Mouse (Mus musculus): Measurements from ENCODE around the gene Cdh23.

The Cdh23 gene

DNA sequence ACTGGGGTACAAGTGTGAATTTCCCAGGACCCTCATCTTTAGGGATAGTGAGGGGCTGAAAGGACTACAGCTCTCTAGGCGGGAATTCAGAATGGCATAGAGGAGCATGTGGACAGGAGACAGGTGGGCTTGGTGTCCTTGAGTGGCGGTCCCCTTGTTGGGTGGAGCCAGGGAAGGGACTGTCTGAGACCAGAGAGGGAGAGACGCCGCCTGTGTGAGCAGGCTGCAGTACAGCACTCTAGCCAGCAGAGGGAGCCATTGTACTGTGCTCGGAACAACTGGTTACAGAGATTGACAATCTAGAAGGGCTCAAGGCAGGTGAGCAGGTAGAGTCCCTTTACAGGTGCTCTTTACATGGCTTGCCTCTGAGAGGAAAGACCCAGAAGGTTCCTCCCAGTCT, 288.5 kb downstream of the Cdh23 start:
- no peak for DNase-seq (ENCODE audit: extremely low read depth, low read depth, low spot score)

- DNase-seq (ENCODE audit: extremely low read depth, low read depth, low spot score): no peak
These were observed 290.7 kb downstream of the Cdh23 start for GRCm38 (mm10) chr10:60405460-60406177.

DNA sequence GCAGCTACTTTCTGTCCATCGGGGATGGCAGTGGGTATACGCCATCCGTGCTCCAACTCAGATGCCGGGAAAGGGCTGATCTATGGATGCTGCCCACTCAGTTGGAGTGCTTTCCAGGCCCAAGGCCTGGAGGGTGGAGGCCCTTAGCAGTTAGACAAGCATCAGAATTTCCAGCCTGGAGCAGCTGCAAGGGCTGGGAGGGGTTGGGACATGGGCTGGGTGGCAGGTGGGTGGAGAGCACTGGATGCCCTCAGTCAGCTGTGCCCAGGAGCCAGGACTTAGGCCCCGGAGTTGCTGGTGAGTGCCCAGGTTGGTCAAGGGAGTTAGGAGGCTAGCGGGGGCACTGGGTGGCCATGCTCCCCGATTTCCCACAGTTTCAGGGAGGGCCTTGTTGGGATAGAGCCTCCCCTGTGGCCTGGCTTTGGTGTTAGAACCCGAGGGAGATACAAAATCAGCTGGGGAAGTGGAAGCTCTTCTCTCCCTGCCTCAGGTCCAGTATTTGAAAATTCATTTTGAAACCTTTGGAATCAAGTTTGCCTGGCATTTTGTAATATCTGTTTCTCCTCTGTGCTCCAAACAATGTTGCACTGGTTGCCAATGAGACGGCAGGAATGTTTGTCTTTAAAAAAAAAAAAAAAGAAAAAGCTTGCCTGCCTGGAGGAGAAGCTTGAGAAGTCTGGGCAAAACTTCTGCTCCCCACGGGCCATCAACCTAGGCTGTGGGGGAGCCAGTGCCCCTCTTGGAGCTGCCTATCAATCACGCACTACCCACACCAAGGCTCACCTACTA, 295.6 kb downstream of the Cdh23 start:
- no peak for DNase-seq (ENCODE audit: extremely low read depth, low read depth, low spot score)

GRCm38 (mm10) chr10:60399449-60399848, 296.8 kb downstream of the Cdh23 start, which contains the start of gene Gm17455:
TSS of gene Gm17455 (plus strand) at chr10:60399726.
- no peak for DNase-seq (ENCODE audit: extremely low read depth, low read depth, low spot score)

DNA sequence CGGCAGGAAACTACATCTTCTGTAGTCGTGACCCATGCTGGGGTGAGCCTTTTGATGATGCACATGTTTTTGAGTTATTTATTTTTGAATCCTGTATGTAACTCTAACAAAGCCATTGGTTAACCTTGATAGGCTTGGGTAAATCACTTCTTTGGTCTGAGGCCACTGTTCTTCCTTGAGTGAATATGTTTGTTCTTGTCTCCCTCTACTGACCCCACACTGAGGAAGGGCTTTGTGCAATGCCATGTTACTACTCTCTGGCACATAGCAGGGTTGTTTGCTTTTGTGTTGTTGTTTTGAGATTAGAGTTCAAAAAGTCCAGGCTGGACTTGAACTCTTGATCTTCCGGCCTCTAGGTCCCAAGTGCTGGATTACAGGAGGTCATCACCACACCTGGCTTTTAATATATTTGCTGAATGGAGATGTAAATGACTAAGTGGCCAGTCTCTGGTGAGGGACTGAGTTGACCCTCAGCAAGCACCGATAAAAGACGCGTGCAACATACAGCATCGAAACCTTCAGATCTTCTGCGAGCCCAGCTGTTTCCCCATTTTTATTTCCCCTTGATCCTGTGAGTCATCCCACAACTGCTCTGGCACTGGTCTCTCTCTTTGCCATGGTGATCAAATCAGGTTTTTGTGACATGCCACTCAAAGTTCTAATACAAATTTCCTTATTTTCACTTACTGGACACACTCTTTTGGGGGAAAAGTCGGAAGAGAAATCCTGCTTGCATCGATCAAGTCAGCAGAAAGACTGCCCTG, 298.1 kb downstream of the Cdh23 start:
- DNase-seq (ENCODE audit: extremely low read depth, low read depth, low spot score): no peak

DNA sequence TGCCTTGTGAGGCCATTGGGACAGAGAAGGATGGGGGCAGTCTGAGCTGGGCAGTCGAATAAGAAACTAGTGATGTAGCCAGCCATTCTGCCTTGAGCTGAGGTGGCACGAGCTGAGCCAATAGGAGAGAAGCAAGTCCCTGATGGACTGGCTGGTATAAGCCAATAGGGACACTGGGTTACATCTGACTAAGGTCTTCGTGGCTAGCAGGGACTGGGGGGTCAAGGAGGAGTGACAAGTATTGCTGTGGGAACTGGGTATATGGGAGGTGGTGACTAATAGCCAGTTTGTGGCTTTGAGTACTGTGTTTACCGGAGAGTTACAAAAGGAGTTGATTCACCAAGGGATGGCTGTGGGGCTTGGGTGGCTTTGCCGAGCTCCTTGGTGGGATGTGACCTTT, 300.7 kb downstream of the Cdh23 start:
- DNase-seq (ENCODE audit: extremely low read depth, low read depth, low spot score): no peak

- DNase-seq (ENCODE audit: extremely low read depth, low read depth, low spot score): no peak
These were observed 301.4 kb downstream of the Cdh23 start for GRCm38 (mm10) chr10:60394936-60395335.

DNA sequence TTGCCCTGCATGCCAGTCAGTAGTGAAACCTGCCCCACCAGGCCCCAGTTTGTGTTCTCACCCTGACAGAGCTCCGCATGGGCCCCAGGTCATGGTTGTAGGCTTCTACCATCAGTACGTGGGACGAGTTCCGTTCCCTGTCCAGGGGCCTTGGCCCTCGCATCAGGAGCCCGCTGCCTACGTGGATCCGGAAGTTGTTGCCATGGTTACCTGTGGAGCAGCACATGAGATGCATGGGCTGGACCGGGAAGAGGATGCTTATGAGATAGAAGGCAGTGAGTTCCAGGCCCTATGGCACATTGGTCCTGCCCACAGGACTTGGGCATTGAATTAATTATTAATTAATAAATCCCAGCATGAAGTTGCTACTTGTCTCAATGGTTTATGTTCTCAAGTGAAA, 304.6 kb downstream of the Cdh23 start:
- no peak for DNase-seq (ENCODE audit: extremely low read depth, low read depth, low spot score)

DNA sequence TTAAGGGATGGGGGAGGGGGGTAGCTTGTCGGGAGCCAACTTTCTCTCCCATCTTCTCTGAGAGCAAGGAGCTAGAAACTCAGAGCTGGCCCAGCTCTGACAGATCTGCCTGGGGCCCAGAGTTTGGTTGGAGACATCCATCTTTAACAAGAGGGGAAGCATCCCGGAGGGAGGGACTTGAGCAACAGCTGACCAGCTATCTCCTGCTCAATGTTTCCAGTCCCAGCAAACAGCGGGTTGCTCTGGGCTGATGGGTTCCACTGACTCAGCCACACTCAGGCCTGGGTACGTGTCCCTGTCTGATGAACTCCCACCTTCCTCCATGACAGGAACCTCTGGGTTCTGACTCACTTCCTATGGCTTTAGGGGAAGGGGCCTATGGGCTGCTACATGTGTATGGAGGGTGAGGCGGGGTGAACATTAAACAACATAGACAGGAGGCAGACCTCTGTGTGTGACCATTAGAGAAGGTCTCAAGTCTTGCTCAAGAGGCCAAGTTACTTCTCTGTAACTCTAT, 305.3 kb downstream of the Cdh23 start:
- DNase-seq (ENCODE audit: extremely low read depth, low read depth, low spot score): no peak

DNA sequence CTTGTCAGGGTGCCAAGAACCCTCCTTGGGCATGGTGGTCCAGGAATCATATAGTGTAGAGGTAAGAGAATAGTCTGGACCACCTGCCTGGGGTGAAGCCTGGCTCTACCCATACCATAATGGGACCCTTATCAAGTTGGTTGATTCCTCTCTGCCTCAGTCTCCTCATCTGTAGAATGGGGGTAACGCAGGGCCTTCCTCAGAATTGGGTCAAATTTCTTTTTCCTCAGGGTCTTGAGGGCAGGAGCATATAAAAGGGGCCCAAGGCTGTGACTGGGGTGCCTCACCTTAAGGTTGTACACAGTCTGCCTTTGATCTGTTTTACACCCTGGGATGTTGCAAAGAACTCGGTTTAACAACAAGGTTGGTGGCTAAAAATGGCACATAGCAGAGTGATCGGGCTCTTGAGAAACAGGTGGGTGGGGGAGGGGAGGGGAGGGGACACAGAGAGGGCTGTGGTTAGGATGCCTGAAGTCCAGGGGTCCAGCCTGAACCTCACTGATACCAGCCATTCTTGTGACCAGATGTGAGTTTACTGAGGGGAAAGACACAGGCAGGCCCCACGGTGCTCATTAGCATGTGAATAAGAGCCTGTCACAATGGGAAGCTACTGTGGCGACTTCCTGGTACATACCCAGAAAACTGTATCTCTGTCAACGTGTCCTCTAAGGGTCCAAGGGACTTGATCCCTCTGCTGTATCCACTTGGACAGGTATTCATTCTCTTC, 305.9 kb downstream of the Cdh23 start:
- DNase-seq (ENCODE audit: extremely low read depth, low read depth, low spot score): no peak

- no peak for DNase-seq (ENCODE audit: extremely low read depth, low read depth, low spot score)
These were observed 306.8 kb downstream of the Cdh23 start for GRCm38 (mm10) chr10:60389447-60389865.

- DNase-seq (ENCODE audit: extremely low read depth, low read depth, low spot score): no peak
These were observed 308.0 kb downstream of the Cdh23 start for GRCm38 (mm10) chr10:60388332-60388731.

DNA sequence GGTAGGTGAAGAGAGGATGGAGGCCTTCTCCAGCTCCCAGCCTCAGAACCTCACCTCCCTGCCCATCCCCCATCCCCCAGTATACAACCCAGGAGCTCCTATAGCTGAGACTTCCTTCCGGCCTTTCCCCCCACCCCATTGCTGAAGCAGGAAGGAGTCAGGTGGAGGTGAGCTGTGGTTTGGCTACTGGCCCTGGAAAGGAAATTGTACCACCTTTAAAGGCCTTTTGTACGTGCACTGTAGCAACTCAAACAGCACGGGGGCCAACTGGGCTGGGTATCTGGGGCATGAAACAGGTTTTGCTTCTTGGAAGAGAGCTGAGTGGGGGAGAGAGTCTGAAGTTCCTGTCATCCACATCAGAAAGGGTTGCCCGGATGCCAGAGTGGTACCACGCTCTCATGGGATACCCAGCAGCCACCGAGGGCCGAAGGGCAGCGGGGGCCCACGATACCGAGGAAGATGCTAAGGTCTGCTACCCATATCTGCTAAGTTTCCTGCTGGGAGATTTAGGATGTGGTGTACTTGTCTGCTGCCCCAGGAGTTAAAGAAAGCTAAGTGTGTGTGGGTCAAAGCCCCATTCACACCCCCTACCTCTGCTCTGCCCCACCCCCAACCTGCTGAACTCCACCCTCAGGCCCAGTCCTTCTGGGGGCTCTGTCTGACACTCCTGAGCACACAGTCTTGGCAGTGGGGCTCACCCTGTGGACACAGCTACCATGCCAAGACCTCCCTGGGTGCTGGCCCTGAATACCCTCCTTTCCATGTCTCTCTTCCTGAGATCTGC, 315.0 kb downstream of the Cdh23 start:
- DNase-seq (ENCODE audit: extremely low read depth, low read depth, low spot score): no peak

- no peak for DNase-seq (ENCODE audit: extremely low read depth, low read depth, low spot score)
These were observed 316.1 kb downstream of the Cdh23 start for GRCm38 (mm10) chr10:60380229-60380628.

GRCm38 (mm10) chr10:60379419-60379957, 316.8 kb downstream of the Cdh23 start:
- DNase-seq (ENCODE audit: extremely low read depth, low read depth, low spot score): no peak

- no peak for DNase-seq (ENCODE audit: extremely low read depth, low read depth, low spot score)
These were observed 319.6 kb downstream of the Cdh23 start for GRCm38 (mm10) chr10:60376704-60377103.

DNA sequence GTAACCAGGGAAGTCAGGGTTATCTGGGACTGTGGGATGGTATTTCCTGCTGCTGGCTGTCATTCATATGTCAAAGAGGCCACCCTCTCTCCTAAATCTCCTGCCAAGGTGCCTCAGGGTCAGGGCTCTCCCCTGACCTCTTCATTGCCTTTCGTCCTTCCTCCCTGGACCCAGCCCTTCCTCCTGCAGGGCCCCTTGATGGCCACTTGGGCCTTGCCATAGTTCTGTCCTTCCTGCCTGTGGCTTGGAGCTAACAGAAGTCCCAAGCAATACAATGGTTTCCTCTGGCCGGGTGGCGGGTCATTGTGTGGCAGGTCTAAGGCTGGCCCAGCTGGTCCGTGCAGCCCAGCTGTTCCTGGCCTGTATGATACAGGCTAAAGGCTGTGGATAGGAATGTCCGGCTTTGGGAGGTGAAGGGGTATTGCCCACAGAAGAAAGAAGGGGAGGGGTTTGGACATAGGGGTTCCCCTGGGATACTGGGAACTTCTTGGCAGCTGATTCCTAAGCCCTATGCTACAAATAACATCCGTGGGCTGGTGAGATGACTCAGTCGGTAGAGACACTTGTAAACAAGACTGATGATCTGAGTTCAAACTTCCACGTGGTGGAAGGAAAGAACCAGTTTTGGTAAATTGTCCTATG, 322.2 kb downstream of the Cdh23 start:
- no peak for DNase-seq (ENCODE audit: extremely low read depth, low read depth, low spot score)

DNA sequence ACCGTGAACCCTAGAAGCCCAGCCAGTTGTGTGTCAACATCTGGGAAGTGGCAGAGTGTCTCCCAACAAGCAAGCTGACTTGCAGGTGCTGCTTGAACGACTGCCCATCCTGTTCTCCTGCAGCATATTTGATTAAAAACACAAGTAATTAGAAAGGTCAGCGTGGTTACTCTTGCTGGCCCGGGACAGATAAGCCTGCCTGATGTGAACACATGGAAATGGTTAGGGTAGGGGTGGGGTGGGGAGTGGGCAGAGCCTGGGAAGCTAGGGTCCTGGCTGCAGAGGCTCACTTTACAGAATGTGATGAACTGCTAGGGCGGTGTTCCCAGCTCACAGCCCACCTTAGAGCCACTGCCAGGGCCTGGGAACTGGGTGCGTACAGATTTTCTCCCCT, 322.8 kb downstream of the Cdh23 start:
- no peak for DNase-seq (ENCODE audit: extremely low read depth, low read depth, low spot score)

Measured in fat pad, adult 2 months (tissue).